Mouse (Mus musculus) CH12.LX (cell line): ENCODE data around the gene Trappc5.

Experiments used
- CTCF ChIP-seq, 2 experiments: IDR thresholded peaks in 1 of 2; conservative IDR thresholded peaks in 1 of 2; 2 replicates each; pipeline ENCODE4 v1.5.1; 2011 to 2012; ENCODE audit warnings: low read depth in 2 of 2, low read length in 2 of 2, improper control_type of control experiment in 1 of 2, inconsistent platforms in 1 of 2, mild to moderate bottlenecking in 1 of 2, moderate library complexity in 1 of 2
- ETS1 ChIP-seq: conservative IDR thresholded peaks from 2 replicates; pipeline ENCODE4 v1.6.1; 2012; ENCODE audit warnings: low read depth, mild to moderate bottlenecking, inconsistent platforms, low read length, improper control_type of control experiment, moderate library complexity
- HCFC1 ChIP-seq: IDR thresholded peaks from 2 replicates; pipeline ENCODE4 v1.6.1; 2012; ENCODE audit warnings: low read depth, mild to moderate bottlenecking, inconsistent platforms, low read length, improper control_type of control experiment
- MYC ChIP-seq: IDR thresholded peaks from 2 replicates; pipeline ENCODE4 v1.6.1; 2011; ENCODE audit warnings: low read depth, mild to moderate bottlenecking, improper control_type of control experiment, low read length
- NELFE ChIP-seq: IDR thresholded peaks from 2 replicates; pipeline ENCODE4 v1.6.1; 2011; ENCODE audit warnings: low read depth, low read length, improper control_type of control experiment
- POLR2A ChIP-seq: IDR thresholded peaks from 2 replicates; pipeline ENCODE4 v1.6.1; 2011; ENCODE audit warnings: low read depth, mild to moderate bottlenecking, improper control_type of control experiment, low read length
- RCOR1 ChIP-seq: conservative IDR thresholded peaks from 2 replicates; pipeline ENCODE4 v1.6.1; 2012; ENCODE audit warnings: low read depth, mild to moderate bottlenecking, inconsistent platforms, low read length, improper control_type of control experiment
- TCF12 ChIP-seq: IDR thresholded peaks from 2 replicates; pipeline ENCODE4 v1.6.1; 2014; ENCODE audit warnings: low read depth, mild to moderate bottlenecking, inconsistent platforms, low read length, improper control_type of control experiment
- ZNF384 ChIP-seq: IDR thresholded peaks from 2 replicates; pipeline ENCODE4 v1.6.1; 2012; ENCODE audit warnings: low read depth, low read length, improper control_type of control experiment, inconsistent platforms

GRCm38 (mm10) chr8:3626971-3627370 lies 49.1 kb upstream of the Trappc5 start:
- TF ChIP-seq CTCF (conservative IDR thresholded peaks at IDR 0.05 in 1 of 2, IDR thresholded peaks at IDR 0.05 in 1 of 2; ENCODE audit: low read depth in 2 of 2, low read length in 2 of 2) (no peak), POLR2A (no peak), ZNF384 (no peak), TCF12 (no peak), ETS1 (no peak), RCOR1 (no peak), NELFE (no peak), MYC (no peak), HCFC1 (no peak)
